Mouse (Mus musculus): ENCODE data around the gene Zfp536.

The Zfp536 gene

GRCm38 (mm10) chr7:37773312-37773702 lies at the start of gene Zfp536:
Gene Zfp536 (minus strand): TSS chr7:37773641.
- DNase-seq = peak; percentile 72

GRCm38 (mm10) chr7:37820670-37821301 lies 47.3 kb upstream of the Zfp536 start:
- no peak for DNase-seq

- no peak for DNase-seq
Measured at GRCm38 (mm10) chr7:37818631-37819340, 45.3 kb upstream of the Zfp536 start.

GRCm38 (mm10) chr7:37816901-37817300 lies 43.5 kb upstream of the Zfp536 start:
- no peak for DNase-seq

GRCm38 (mm10) chr7:37814844-37815406 lies 41.5 kb upstream of the Zfp536 start:
- DNase-seq = no peak

- DNase-seq = no peak
Measured at GRCm38 (mm10) chr7:37813676-37814075, 40.2 kb upstream of the Zfp536 start.

GRCm38 (mm10) chr7:37809908-37810307 lies 36.5 kb upstream of the Zfp536 start:
- DNase-seq = no peak

- DNase-seq = no peak
Measured at GRCm38 (mm10) chr7:37809001-37809400, 35.6 kb upstream of the Zfp536 start.

GRCm38 (mm10) chr7:37801160-37801559 lies 27.7 kb upstream of the Zfp536 start:
- no peak for DNase-seq

GRCm38 (mm10) chr7:37788721-37789120 lies 15.3 kb upstream of the Zfp536 start:
- no peak for DNase-seq

- DNase-seq = peak; percentile 77
Measured at GRCm38 (mm10) chr7:37775502-37775901, 2.1 kb upstream of the Zfp536 start.

- peak; percentile 58 for DNase-seq
Measured at GRCm38 (mm10) chr7:37774463-37774970, 1.1 kb upstream of the Zfp536 start.

- DNase-seq = peak; percentile 85
Measured at GRCm38 (mm10) chr7:37773906-37774305, 465 bp upstream of the Zfp536 start.

- peak; percentile 79 for DNase-seq
Measured at GRCm38 (mm10) chr7:37772376-37773311, 797 bp downstream of the Zfp536 start.

- DNase-seq = peak; percentile 88
Measured at GRCm38 (mm10) chr7:37771491-37772375, 1.7 kb downstream of the Zfp536 start.

- peak; percentile 95 for DNase-seq
Measured at GRCm38 (mm10) chr7:37770400-37771050, 2.9 kb downstream of the Zfp536 start.

GRCm38 (mm10) chr7:37769526-37770399 lies 3.7 kb downstream of the Zfp536 start:
- DNase-seq = peak; percentile 73

GRCm38 (mm10) chr7:37769004-37769403 lies 4.4 kb downstream of the Zfp536 start:
- DNase-seq = peak; percentile 44

GRCm38 (mm10) chr7:37768310-37768940 lies 5.0 kb downstream of the Zfp536 start:
- DNase-seq = peak; percentile 64

- DNase-seq = no peak
Measured at GRCm38 (mm10) chr7:37758886-37759285, 14.6 kb downstream of the Zfp536 start.
